Mouse (Mus musculus): ENCODE measurements around the gene Tbc1d22a.

- no peak for TF ChIP-seq POLR2A (IDR thresholded peaks at IDR 0.05; ENCODE audit: low read depth, low read length)
- no peak for TF ChIP-seq CTCF (IDR thresholded peaks at IDR 0.05; ENCODE audit: borderline replicate concordance, insufficient read depth, low read length)
Measured at GRCm38 (mm10) chr15:86424971-86425370, 210.7 kb downstream of the Tbc1d22a start.
